Mouse (Mus musculus): Measurements from ENCODE around the gene Dapk2.

Dapk2 gene

DNA sequence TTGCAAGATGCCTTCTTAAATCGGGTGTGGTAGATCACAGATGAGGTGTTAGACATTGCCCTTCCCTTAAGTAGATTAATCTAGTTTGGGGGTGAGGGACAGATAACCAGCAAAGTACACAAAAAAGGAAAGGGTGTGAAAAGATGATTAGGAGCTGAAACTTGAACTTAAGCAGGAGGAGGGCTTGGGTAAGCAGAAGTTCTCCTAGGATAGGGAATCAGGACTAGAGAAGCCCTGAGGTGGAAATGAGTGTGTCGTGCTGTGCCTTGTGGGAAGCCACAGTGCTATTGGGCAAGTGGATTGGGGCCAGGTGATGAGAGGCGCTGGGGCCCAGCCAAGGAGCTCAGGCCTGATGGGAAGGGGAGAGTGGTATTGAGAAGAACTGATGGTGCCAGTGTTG, 36.0 kb downstream of the Dapk2 start:
- no peak for DNase-seq

DNA sequence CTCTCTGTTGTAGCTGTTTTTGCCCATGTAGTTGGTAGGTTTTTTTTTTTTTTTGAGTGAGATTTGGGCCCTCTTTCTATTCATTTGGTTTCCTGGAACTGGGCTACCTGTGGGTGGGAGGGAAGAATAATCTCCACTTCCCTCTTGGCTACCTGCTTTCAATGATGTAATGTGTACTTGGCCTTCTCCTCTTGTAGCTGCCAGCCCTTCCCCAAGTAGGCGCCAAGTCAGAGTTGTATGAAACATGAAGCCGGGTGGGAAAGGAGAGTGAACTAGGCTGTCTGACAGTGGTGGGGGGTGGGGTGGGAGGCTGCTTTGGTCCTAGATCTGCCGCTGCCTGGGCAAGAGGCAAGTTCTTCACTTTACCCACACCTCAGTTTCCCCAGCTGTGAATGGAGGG, 38.5 kb downstream of the Dapk2 start:
- DNase-seq, result no peak

DNA sequence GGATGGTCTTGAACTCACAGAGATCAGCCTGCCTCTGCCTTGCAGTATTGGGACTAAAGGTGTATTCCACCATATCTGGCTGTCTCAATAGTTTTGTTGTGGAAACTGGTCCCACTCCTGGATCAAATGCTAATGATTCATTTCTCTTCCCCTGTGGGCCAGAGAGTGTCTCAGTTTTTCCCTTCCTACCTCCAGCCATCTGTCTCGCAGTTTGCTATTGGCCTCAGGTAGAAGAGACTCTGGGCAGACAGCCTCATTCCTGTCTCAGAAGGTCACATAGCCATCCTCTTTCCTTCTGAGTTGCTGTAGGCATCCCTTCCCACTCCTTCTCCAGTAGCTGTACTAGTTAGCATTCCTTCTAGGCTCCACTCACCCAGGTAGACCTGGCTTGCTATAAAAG, 40.5 kb downstream of the Dapk2 start:
- no peak for DNase-seq

DNA sequence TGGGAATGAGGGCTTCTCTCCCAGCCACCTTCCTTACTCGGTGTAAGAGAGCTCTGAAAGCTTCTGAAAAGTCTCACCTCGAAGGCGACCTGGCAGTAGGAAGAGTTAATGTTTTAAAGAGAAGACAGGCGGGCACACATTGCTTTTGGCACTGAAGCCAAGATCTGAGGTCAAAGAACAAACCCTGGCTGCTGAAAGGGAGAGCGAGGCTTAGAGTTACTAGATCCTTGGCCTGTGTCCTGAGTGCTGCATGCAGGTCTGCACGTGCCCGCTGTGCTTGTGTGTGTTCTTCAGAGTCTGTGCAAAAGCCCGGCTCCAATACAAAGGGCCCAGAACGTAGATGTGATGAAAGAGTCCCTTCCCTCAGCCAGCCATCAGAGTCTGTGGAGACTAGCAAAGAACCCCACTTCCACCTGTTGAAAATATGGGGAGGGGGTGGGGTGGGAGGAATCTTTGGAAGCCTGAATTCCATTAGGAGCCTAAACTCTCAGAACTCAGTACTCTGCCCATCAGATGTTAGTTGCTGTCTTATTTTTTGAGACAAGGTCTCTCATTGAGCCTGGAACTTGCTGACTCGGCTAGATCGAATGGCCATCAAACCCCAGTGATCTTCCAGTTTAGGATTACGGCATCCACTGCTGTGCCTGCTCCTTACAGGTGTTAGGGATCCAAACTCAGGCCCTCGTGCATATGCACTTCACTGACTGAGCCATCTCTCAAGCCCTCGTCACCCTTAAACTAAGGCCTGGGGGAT, 41.8 kb downstream of the Dapk2 start:
- no peak for DNase-seq

DNA sequence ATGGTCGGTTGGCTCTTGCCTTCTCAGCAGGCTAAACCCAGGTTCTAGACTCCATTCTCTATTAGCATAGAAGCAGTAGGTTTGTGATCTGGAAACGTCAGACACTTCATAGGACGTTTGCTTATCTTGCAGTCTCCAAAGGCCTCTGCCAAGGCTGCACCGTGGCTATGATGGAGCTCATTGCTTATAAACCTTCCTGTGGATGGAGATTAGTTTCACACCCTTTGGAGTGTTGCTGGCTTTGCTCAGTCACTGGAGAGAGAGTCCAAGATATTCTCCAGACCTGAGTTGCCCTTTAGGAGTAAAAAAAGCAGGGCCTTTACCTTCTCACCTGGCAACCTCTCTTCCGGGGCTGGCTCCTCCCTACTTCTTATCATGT, 42.4 kb downstream of the Dapk2 start:
- DNase-seq, result no peak

DNA sequence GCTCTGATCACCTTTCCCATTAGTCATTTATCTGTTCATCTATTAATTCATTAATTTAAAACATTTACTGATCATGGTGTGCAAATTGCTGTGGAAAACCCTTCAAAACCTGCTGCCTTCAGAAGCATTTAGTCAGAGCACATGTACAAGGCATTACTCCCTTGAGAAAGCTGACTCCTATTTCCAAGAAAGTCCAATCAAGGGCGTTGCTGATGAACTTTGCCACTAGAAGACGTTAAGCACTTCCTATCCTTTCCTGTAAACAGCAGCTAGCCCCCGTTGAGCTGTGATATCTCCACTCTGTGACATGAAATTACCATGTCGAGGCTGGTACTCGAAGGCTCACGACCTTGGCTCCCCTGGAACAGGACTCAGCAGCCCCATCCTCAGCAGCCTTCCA, 43.6 kb downstream of the Dapk2 start:
- no peak for DNase-seq

DNA sequence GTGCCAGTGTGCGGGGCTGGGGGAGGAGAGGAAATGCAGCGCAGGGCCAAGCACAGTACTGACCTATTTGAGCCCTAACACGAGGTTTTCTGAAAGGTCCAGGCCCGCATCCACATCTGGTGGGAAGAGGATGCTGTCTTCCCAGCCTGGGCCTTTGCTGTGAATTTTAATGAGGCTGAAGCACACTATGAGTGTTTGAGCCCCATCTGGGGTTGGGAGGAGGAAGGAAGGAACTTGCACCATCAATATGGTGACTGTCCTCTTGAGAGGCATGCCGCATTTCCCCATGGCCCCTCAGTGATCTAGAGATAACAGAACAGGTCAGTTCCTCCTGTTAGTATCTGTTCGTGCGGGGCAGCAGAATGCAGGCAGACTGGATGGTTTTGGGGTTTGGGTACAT, 44.4 kb downstream of the Dapk2 start:
- no peak for DNase-seq

DNA sequence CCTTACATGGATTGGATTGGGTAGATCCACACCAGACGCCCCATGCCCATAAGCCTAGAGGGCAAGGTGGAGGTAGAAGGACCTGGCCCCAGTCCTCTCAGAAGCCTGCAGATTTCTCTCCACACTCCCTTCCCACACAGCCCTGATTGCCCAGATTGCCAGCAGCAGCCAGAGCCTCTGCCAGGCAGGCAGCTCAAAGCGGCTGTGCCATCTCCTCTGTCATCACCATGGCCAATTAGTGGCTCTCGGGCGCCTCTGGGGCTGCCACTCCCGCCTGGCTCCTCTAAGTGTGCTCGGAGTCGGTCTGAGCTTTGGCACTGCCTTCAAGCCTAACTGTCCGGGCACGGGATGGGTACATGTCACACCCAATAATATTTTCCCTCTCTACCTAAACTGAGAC, 47.7 kb downstream of the Dapk2 start:
- DNase-seq, result no peak

DNA sequence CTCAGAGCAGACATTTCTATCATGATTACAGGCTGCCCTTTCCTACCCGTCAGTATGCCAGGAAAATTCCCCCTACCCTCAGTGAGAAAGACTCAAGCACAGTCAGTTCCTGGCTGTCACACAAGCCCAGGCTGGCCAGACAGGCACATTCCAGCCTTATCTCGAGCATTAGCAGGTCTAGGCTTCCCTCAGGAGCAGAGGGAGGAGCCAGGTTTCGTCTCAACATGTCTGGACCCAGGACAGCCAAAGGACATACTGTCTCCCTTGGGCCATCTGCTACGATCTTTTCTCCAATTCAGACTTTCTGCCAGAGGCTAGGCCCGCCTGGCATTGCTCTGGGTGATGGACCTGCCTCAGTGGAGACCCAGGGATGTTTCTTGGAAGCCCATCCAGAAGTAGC, 48.8 kb downstream of the Dapk2 start:
- DNase-seq, result peak; percentile 86

DNA sequence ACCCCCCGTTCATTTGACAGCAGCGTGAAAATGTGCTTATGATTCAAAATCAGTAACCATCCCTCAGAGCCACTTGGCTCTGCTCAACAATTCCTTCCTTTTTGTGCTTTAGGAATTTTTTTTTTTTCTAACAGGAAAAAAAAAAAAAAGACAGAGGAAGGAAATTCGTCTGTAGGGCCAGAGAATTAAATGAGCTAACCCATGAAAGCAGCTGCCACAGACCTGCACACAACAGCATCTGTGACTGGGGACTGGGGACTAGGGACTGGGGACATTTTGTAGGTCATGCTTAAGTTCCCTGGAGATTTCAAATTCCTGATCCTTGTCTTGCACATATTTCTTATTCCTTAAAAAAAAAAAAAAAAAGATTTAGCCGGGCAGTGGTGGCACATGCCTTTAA, 53.4 kb downstream of the Dapk2 start:
- DNase-seq, result no peak

DNA sequence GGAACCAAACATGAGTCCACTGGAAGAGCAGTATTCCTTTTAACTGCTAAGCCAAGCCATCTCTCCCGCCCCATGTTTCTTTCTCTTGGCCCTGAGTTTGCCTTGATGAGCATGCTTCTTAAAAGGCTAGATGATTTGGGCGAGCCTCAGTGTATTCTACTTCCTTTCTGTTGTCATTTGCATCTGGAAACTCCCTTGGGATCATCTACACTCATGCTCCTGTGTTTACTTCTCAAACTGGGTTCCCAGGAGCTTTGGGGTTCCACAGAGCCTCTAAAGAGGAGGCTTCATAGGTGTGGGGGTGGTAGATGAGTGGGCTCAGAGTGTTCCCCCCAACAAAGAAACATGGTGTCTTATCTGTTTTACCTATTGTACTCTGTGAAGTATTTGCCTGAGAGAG, 54.1 kb downstream of the Dapk2 start:
- no peak for DNase-seq

DNA sequence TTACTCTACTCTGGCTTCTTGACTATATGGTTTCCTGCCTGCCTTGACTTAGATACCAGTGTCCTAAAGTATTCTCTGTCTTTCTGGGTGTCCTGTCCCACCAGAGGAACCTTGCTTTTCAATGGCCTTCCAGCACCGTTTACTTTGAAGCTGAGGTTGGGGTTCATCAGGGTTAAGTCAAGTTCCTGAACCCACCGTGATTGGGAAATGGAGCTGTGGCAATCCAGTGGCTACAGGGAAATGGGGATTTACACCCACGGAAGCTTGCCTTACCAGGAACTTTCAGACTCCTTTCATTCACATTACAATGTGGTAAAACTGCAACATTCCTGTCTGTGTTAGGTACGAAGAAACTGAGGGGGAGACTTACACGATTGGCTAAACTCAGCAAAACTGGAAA, 54.8 kb downstream of the Dapk2 start:
- no peak for DNase-seq

DNA sequence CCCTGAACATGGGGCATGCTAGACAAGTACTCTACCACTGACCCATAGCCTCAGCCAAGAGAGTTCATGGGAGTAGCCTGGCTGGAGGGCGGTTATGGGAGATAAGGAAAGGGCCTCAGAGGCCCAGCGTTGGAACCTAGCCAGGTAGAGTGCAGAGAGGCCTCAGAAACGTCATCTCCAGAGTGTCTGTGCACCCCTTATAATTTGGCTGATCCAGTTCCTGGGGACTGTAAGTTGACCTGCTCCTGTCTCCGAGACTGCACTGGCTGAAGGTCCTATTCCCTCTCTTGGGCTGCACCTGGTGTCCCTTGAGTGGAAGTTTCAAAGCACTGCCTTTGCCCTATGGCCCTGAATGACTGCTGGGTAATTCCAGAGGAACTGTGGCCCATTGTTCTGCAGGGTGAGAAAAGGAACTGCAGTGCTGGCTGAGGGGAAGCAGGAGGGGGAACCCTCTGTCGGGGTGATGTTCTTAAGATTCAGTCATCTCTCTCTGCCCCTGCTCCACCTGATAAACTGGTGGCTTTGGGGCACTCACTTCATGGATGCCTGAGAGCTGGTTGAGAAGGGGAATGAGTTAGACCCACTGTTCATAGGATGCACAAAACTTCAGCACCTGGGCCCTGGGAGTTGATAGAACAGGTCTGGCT, 55.5 kb downstream of the Dapk2 start:
- no peak for DNase-seq

DNA sequence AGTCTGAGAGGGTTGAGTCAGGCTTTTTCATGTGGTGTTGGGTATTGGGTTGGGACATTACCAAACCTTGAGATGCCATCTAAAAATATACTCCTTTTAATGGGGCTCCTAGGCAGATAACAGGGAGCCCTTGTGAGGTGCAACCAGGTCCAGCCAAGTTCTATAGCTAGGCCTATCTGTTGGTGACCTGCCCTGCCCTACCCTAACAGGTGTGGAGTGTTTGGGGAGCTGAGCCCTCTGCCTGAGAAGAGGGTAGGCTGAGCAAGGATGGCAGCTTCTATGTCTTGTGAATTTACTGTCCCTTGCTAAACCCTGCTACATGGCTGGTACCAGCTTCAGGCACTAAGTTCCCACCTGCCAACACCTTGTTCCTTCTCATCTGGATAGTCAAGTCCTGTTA, 57.5 kb downstream of the Dapk2 start:
- no peak for DNase-seq

DNA sequence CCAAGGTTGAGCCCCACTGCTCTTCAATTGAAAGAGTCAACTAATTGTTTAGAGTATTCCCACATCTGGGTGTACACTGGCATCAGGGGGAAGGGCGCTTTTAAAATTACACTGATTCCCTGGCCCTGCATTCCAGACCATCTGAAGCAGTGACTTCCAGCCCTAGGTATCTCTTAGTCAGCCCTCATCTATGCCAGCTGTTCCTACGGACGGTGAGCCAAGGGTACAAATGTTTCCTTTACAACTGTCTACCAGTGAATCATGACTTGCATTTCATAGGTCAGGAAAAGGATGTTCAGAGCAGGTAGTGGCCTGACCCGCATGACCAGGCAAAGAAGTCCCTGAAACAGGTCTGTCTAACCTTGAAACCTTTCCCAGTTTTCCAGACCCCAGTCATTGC, 59.9 kb downstream of the Dapk2 start:
- no peak for DNase-seq

DNA sequence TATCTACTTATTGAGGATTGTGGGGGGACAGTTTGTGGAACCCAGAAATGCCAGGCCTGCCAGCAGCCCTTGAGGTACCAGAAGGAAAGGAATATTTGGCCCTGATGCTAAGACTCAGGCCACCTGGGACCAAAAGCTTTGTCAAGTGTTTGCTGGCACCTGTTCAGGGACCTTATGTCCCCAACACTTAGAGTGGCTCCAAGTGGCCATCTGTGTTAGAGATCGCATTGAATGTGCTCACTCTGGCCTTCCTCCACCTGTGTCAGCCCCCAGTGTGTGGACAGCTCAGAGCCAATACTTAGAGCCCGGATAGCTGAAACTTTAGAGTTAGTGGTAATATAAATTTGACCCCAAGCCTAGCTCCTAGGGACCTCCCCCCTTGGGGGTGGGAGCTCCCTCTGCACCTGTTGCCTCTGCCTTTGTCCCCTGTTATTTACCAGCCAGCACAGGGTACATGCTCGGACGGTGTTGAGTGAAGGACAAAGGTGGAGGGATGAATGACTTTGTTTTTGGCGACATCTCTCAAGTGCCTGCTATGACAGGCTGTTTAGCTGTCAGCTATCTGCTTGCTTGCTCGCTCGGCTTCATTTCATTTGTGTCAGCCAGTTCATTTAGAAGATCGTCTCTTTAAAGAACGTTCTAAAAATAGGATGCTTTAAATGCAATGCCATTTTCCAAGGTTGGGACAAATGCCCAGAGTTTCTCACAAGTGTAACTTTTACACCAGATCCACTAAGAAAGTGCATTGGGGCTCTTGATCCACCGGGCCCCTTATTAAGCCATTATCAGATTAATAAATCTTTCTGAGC, 61.1 kb downstream of the Dapk2 start:
- peak; percentile 92 for DNase-seq

DNA sequence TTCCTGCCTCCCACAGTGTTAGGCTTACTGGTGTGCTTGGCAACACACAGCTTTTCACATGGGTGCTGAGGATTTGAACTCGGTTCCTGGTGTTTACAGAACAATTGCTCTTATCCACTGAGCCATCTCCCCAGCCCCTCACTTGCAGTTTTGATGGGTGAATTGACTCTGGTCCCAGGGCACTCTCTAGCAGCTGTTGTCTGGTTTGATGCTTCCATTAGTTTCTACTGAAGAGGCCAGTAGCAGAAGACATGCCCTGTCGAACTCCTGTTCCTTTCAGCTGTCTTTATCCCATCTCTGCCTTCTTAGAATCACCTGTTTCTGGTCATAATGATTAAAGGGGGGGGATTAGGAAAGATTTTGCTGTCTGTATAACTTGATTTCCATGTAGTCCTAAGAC, 65.8 kb downstream of the Dapk2 start:
- no peak for DNase-seq

DNA sequence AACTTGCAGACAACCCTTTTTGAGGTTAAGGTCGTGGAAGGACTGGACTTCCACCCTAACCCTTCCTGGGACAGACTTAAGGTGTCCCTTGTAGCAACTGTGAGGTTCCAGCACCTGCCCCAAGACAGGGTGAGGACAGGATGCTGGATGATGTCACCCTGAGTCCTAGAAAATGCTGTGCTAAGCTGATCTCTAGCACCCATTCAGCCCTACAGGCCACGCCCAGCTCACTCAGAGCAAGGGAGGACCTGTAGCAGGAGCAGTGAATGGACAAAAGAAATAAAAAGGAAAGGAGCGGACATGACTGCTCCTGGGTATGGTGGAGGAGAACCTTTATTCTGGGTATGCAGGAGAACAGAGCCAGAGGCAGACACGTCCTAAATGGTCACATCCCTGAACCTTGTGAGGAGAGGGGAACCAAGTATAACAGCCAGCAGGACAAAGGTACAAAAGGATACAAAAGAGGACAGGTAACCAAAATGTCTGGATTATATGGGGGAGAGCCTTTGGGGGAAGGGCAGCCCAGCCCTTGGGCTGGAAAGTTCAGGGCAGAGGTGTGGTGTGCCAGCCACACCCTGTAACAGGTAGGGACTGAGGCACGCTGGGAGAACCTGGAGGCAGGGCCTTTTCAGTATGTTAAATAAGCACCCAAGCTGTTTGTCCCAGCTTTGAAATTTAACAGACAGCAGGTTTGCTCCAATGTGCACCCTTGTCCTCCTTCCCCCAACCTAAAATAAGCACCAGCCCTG, 67.9 kb downstream of the Dapk2 start:
- no peak for DNase-seq

DNA sequence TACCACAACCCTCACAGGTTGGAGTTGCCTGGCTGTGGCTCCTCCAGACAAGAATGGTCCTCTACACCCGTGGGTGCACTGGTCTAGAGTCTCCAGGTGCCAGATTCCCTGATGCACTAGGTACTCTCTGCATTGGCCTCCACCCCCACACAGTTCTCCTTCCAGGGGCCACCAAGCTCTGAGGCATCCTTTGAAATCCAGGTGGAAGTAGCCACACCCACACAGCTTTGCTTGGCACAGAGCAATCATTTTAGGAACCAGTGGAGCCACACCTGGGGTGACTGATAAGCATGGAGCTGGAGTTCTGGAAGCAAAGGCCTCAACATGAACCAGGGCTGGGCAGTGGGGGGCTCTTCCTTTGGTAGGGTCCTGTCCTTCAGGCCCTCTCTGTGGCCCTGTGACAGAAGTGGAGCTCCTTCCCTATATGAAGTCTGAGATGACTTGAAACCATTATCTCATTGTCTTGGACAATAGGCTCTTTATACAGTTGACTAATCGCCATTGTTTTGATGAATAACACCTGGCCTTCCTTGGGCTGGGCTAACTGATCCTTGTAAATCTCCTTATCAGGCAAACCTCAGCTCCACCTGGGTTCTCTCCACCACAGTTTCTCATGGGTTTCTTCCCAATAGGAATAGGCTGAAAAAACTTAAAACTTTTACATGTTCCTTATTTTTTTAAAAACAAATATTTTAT, 70.6 kb downstream of the Dapk2 start:
- no peak for DNase-seq

DNA sequence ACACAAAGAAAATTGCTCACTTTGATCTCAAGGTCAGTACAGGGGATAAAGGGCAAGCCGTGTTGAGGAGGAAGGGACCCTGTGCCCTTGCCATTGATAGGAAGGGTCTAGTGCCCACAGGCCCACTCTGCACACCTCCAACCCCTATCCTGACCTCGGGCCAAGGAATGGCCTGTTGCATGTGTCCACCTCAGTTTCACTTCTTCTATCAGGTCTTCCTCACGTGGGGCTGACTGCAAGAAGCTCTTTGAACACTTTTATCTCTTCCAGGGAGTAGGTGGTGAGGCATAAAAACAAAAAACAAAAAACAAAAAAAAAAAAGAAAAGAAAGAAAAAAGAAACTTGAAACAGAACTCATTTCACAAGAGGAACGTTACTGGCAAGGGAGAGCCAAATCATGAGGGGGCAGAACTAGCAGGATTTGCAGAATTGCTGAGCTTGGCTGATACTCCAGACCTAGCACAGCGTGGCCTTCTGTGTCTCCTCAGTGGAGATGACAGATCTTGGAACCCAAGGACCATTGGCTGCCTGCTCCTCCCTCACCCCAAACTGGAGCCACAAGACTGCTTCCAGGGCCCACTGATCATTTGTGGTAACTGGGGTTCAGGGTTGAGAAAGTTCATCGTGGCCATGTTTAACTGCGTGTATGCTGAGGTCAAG, 73.9 kb downstream of the Dapk2 start:
- DNase-seq, result peak; percentile 42

DNA sequence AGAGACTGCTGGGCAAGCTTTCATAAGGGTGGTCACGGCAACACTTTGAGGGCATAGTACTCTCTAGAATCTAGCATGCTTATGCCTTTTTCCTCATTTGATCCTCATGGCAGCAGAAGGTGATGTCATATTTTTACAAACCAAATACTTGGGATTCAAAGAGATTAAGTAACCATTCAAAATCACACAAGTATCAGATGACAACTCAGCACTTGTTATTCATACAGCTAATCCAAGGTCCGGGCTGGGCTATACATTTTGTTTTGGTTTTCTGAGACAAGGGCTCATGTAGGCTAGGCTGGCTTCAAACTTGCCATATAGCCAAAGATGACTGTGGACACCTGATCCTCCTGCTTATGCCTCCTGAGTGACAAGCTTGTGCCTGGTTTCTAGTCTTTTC, 78.6 kb downstream of the Dapk2 start:
- no peak for DNase-seq

DNA sequence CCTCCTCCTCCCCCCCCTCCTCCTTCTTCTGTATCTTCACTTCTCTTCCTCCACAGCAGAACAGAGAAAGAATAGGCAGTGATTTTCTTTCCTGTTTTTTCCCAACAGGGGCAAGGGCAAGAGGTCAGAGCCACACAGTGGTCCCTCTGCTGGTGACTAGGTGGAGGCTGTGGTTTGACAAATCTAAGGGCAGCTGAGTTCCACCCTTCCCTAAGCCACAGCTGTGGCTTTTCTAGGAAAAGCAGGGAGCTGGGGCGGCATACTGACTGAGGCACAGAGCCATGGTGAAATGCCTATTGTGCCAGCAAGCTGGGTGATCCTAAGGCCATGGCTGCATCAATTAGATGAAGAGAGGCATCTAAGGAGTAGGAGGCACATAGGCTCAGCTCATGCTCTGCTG, 79.7 kb downstream of the Dapk2 start:
- no peak for DNase-seq
